Mouse (Mus musculus): ENCODE results near the gene Best3. TPM values are rescaled to one million over a fixed set of nuclear protein-coding genes. Genes with fewer than 3 reads are reported as not detected.
"Not testable (repeated sequence)": the region's sequence is repeated elsewhere in the genome, so short reads cannot be mapped to it uniquely, and the experiment has no call there.

The Best3 gene
- polyA plus RNA-seq, 1 experiment from 2014 or later, result 0.12 TPM

- H3K4me3 ChIP-seq, result no peak overlapping the region
- no peak overlapping the region for H3K27ac ChIP-seq (replicated peaks)
- 95% methylated on average over 5 of the region's 5 CpGs for WGBS
- H3K9me3 ChIP-seq (replicated peaks), result no peaks in the 10 kb centered on the region
- no peaks in the 10 kb centered on the region for H3K36me3 ChIP-seq
- DNase-seq (ENCODE audit: low spot score), result no peak
- H3K4me1 ChIP-seq, result peaks cover 30% of the 10 kb centered on the region
- no peaks in the 10 kb centered on the region for H3K27me3 ChIP-seq (ENCODE audit: low read depth, poor library complexity, severe bottlenecking)
These were observed 28.5 kb downstream of the Best3 start for GRCm38 (mm10) chr10:117014565-117014964.

GRCm38 (mm10) chr10:117018281-117018840 lies 32.2 kb downstream of the Best3 start:
- 59% methylated on average over 7 of the region's 7 CpGs for WGBS
- Histone ChIP-seq H3K36me3 (no peaks in the 10 kb centered on the region), H3K4me3 (no peak overlapping the region), H3K4me1 (peaks cover 39% of the 10 kb centered on the region), H3K27me3 (ENCODE audit: low read depth, poor library complexity, severe bottlenecking) (peaks cover 12% of the 10 kb centered on the region; the same call in 1 of the 2 replicates), H3K27ac (replicated peaks) (peak overlapping the region; percentile 72), H3K9me3 (replicated peaks) (no peaks in the 10 kb centered on the region)
- no peak for DNase-seq (ENCODE audit: low spot score)

GRCm38 (mm10) chr10:117021020-117021754 lies 35.1 kb downstream of the Best3 start:
- WGBS, result 23% methylated on average over 21 of the region's 21 CpGs
- Histone ChIP-seq H3K27ac (replicated peaks) (no peak overlapping the region), H3K9me3 (replicated peaks) (no peaks in the 10 kb centered on the region), H3K27me3 (ENCODE audit: low read depth, poor library complexity, severe bottlenecking) (peaks cover 38% of the 10 kb centered on the region), H3K4me1 (peaks cover 37% of the 10 kb centered on the region), H3K4me3 (no peak overlapping the region), H3K36me3 (no peaks in the 10 kb centered on the region)
- peak; percentile 61 for DNase-seq (ENCODE audit: low spot score)

DNA sequence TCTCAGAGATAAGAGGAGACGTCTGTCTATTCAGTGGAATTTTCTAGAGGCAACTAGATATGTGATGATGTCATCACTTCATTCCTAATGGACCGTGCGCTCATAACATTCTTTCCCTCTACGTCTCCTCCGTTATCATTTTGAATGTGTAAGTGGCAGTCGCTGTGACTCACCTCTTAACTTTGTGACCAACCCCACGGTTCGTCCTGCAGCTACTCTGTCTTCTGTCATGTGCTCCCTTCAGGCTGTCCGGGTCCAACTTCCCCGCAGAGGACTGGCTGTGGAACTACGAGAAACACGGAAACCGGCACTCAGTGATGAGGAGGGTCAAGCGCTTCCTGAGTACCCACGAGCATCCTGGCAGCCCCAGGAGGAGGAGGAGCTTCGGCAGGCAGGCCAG lies 37.6 kb downstream of the Best3 start:
- Histone ChIP-seq H3K27me3 (ENCODE audit: low read depth, poor library complexity, severe bottlenecking) (peaks cover 38% of the 10 kb centered on the region), H3K27ac (replicated peaks) (no peak overlapping the region), H3K9me3 (replicated peaks) (no peaks in the 10 kb centered on the region), H3K4me3 (peak overlapping the region; percentile 9; the same call in 1 of the 2 replicates), H3K4me1 (peaks cover 31% of the 10 kb centered on the region), H3K36me3 (no peaks in the 10 kb centered on the region)
- DNase-seq (ENCODE audit: low spot score), result no peak
- 71% methylated on average over 16 of the region's 16 CpGs for WGBS

DNA sequence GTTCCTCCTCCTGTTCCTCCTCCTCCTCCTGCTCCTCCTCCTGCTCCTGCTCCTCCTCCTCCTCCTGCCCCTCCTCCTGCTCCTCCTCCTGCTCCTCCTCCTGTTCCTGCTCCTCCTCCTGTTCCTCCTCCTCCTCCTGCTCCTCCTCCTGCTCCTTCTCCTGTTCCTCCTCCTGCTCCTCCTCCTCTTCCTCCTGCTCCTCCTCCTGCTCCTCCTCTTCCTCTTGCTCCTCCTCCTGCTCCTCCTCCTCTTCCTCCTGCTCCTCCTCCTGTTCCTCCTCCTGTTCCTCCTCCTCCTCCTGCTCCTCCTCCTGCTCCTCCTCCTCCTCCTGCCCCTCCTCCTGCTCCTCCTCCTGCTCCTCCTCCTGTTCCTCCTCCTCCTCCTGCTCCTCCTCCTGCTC lies 39.7 kb downstream of the Best3 start:
- H3K9me3 ChIP-seq (replicated peaks); DNase-seq (ENCODE audit: low spot score); H3K4me3 ChIP-seq; H3K27ac ChIP-seq (replicated peaks); H3K36me3 ChIP-seq: not testable (repeated sequence)
- H3K4me1 ChIP-seq, result peaks cover 23% of the 10 kb centered on the region
- H3K27me3 ChIP-seq (ENCODE audit: low read depth, poor library complexity, severe bottlenecking), result peaks cover 35% of the 10 kb centered on the region

- Histone ChIP-seq H3K4me3 (no peak overlapping the region), H3K4me1 (peaks cover 19% of the 10 kb centered on the region), H3K9me3 (replicated peaks) (no peaks in the 10 kb centered on the region), H3K27me3 (ENCODE audit: low read depth, poor library complexity, severe bottlenecking) (peaks cover 35% of the 10 kb centered on the region), H3K27ac (replicated peaks) (no peak overlapping the region), H3K36me3 (no peaks in the 10 kb centered on the region)
- WGBS, result 82% methylated on average over 8 of the region's 8 CpGs
- DNase-seq (ENCODE audit: low spot score), result no peak
These were observed 40.1 kb downstream of the Best3 start for GRCm38 (mm10) chr10:117026176-117026575.

GRCm38 (mm10) chr10:117031160-117031559 lies 45.0 kb downstream of the Best3 start:
- Histone ChIP-seq H3K4me3 (no peak overlapping the region), H3K27ac (replicated peaks) (no peak overlapping the region), H3K4me1 (peaks cover 11% of the 10 kb centered on the region), H3K36me3 (no peaks in the 10 kb centered on the region), H3K27me3 (ENCODE audit: low read depth, poor library complexity, severe bottlenecking) (0 out of 2 replicates have a peak, but pooled peaks cover under 1% of the 10 kb centered on the region), H3K9me3 (replicated peaks) (no peaks in the 10 kb centered on the region)
- DNase-seq (ENCODE audit: low spot score), result no peak
- 86% methylated on average over 3 of the region's 3 CpGs for WGBS

GRCm38 (mm10) chr10:117033785-117034184 lies 47.7 kb downstream of the Best3 start:
- DNase-seq (ENCODE audit: low spot score), result peak; percentile 77
- WGBS, result 37% methylated on average over 8 of the region's 8 CpGs
- Histone ChIP-seq H3K9me3 (replicated peaks) (no peaks in the 10 kb centered on the region), H3K27ac (replicated peaks) (no peak overlapping the region), H3K27me3 (ENCODE audit: low read depth, poor library complexity, severe bottlenecking) (no peaks in the 10 kb centered on the region), H3K4me1 (peaks cover 6% of the 10 kb centered on the region), H3K36me3 (no peaks in the 10 kb centered on the region), H3K4me3 (no peak overlapping the region)

DNA sequence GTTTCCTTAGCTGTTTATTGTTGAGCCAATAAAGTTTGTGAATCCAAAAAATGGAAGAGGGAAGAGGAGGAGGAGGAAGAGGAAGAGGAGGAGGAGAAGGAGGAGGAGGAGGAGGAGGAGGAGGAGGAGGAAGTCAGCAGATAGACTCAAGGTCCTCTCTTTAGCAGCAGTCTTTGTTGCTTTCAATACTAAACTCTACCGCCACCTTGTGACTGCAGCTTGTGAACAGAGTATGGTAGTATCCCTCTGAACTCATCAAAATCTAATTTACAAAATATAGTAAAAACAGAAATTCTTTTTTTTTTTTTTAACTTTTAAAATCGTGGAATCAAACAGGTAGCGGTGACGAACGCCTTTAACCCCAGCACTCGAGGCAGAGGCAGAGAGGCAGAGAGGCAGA lies 54.2 kb downstream of the Best3 start:
- peaks cover under 1% of the 10 kb centered on the region; the same call in 1 of the 2 replicates for H3K27me3 ChIP-seq (ENCODE audit: low read depth, poor library complexity, severe bottlenecking)
- no peaks in the 10 kb centered on the region for H3K9me3 ChIP-seq (replicated peaks)
- DNase-seq (ENCODE audit: low spot score), result no peak
- peaks cover 15% of the 10 kb centered on the region for H3K4me1 ChIP-seq
- no peaks in the 10 kb centered on the region for H3K36me3 ChIP-seq
- 79% methylated on average over 6 of the region's 6 CpGs for WGBS
- H3K4me3 ChIP-seq, result no peak overlapping the region
- no peak overlapping the region for H3K27ac ChIP-seq (replicated peaks)

GRCm38 (mm10) chr10:117042295-117042694 lies 56.2 kb downstream of the Best3 start:
- Histone ChIP-seq H3K9me3 (replicated peaks) (no peaks in the 10 kb centered on the region), H3K4me1 (peaks cover 29% of the 10 kb centered on the region), H3K27ac (replicated peaks) (no peak overlapping the region), H3K4me3 (no peak overlapping the region), H3K36me3 (no peaks in the 10 kb centered on the region), H3K27me3 (ENCODE audit: low read depth, poor library complexity, severe bottlenecking) (peaks cover 3% of the 10 kb centered on the region; the same call in 1 of the 2 replicates)
- no peak for DNase-seq (ENCODE audit: low spot score)
- WGBS, result 89% methylated on average over 14 of the region's 14 CpGs

GRCm38 (mm10) chr10:117043497-117044166 lies 57.5 kb downstream of the Best3 start:
- not testable (repeated sequence) for H3K36me3 ChIP-seq
- 56% methylated on average over 16 of the region's 16 CpGs for WGBS

DNA sequence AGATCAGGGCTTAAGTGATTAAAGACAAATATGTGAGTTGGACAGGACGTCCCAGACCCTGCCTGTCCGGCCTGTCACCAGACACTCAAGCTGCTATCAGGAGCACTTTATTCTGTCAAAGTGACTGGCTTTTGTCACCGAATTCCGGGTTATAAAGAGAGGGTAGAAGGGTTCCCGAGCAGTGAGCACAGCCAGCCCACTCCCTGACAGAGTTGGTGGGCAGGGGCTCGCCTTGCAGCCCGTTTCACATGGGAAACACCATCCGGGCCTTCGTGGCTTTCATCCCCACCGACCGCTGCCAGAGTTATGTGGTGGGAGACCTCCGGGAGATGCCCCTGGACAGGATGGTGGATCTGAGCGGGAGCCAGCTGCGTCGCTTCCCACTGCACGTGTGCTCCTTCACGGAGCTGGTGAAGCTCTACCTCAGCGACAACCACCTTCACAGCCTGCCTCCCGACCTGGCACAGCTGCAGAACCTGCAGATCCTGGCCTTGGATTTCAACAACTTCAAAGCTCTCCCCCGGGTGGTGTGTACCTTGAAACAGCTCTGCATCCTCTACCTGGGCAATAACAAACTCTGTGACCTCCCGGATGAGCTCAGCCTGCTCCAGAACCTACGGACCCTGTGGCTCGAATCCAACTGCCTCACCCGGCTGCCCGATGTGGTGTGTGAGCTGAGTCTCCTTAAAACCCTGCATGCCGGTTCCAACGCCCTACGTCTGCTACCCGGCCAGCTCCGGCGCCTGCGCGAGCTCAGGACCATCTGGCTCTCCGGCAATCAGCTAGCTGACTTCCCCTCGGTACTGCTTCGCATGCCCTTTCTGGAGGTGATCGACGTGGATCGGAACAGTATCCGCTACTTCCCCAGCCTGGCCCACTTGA lies 59.3 kb downstream of the Best3 start, which contains the start of gene Lrrc10:
Gene Lrrc10 (plus strand): TSS at position 167 of the 882 bp plus-strand sequence.
- H3K27me3 ChIP-seq (ENCODE audit: low read depth, poor library complexity, severe bottlenecking), result peaks cover 3% of the 10 kb centered on the region; the same call in 1 of the 2 replicates
- peaks cover 29% of the 10 kb centered on the region for H3K4me1 ChIP-seq
- H3K9me3 ChIP-seq (replicated peaks), result no peaks in the 10 kb centered on the region
- 53% methylated on average over 40 of the region's 40 CpGs for WGBS
- peak within 1 kb of the TSS; percentile 14; the same call in 1 of the 2 replicates for H3K27ac ChIP-seq (replicated peaks)
- peak within 1 kb of the TSS; percentile 14 for H3K4me3 ChIP-seq
- DNase-seq (ENCODE audit: low spot score), result no peak
- peaks cover 23% of the 10 kb centered on the region for H3K36me3 ChIP-seq

More at GRCm38 (mm10) chr10:117043497-117044166, 57.5 kb downstream of the Best3 start:
- H3K27me3 ChIP-seq (ENCODE audit: low read depth, poor library complexity, severe bottlenecking); H3K9me3 ChIP-seq (replicated peaks); DNase-seq (ENCODE audit: low spot score); H3K4me3 ChIP-seq; H3K27ac ChIP-seq (replicated peaks): not testable (repeated sequence)
- peaks cover 29% of the 10 kb centered on the region for H3K4me1 ChIP-seq

Measured in midbrain, embryonic 10.5 days (tissue).